Mouse (Mus musculus) left cerebral cortex, postnatal 25 days (tissue): ENCODE results near the gene Prune2. TPM values are rescaled to one million over a fixed set of nuclear protein-coding genes. Genes with fewer than 3 reads are reported as not detected.

Experiments
- DNase-seq, 2 experiments: peaks; one replicate each; pipeline ENCODE4 v3.0.0; 2022; ENCODE audit warnings: low spot score in 2 of 2, mixed read lengths in 1 of 2
- intact Hi-C: fragments of 180-260 bp; cut with DNase I; formaldehyde crosslinking; loops from one replicate; pipeline ENCODE4 v1.15.1; 2025
- total RNA-seq, 2 experiments: library from RNA; stranded (reverse); gene quantifications; 2 replicates each; pipeline ENCODE4 v1.2.3; 2021

The Prune2 gene
- total RNA-seq, result 10 to 100 TPM; 64.5 to 66.3 TPM

GRCm38 (mm10) chr19:16955613-16956271 is at the start of gene Prune2:
Gene Prune2 (plus strand): TSS chr19:16956118.
- peak; percentile 30 to 34 for DNase-seq
- intact Hi-C loops, result no loop called here

- intact Hi-C loops, result no loop called here
- DNase-seq, result no peak
Measured at GRCm38 (mm10) chr19:16911507-16911906, 44.4 kb upstream of the Prune2 start.

DNA sequence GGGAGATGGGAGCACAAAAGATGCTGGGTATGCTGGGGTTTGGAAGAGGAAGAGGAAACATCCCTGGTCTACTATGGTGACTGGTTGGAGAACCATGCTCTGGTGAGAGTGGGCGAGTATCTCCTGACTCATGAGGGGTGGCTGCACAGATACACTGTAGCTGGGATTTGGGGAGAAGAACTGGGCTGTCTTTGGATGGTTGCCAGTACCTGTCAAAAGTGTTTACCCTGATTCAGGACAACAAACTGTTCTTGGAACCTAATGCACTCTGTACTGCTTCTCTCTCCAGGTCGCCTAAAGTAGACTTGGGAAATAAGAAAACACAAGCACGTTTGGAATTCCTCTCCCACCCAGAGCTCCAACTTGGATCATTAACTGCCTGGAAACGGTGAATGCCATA is 31.4 kb upstream of the Prune2 start:
- intact Hi-C loops, result no loop called here
- DNase-seq, result no peak

DNA sequence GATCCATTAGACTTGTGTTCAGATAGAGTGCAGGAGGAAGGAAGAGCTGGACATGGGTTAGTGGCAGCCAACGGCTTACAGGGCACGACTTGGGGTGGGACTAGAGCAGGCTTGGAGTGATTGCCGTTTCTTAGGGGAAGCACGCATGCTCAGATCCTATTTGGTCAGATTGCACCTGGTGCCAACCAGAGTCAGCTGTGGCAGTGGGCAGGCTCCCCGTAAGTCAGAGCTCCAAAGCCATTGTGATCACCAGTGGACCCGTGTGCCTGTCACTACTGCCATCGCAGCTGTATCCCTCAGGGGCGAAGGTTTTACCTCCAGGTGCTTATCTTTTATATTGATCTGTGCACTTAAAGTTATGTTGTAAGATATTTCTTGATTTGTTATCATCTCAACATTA is 21.3 kb upstream of the Prune2 start:
- intact Hi-C loops, result no loop called here
- no peak for DNase-seq

GRCm38 (mm10) chr19:16948794-16949313 is 7.1 kb upstream of the Prune2 start:
- intact Hi-C loops, result no loop called here
- DNase-seq, result no peak

DNA sequence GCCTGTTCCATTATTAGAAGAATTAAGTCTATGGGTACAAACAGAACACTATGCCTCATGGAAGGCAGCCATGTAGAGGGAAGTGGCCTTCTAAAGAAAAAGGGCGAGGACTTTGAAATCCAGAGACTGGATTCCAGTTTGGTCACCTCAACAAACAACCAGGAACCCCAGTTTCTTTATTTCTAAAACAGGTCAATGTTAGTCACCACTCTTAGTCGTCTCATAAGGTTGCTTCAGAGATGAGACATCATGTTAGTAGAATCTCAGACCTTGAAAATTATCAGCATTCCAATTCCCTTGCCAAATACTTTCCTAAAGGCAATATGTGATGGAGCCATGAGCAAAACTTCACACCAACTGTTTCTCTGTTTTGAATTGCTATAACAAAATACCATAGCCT is 6.6 kb upstream of the Prune2 start:
- intact Hi-C loops, result no loop called here
- no peak for DNase-seq

GRCm38 (mm10) chr19:16950051-16950450 is 5.9 kb upstream of the Prune2 start:
- intact Hi-C loops, result no loop called here
- no peak for DNase-seq

DNA sequence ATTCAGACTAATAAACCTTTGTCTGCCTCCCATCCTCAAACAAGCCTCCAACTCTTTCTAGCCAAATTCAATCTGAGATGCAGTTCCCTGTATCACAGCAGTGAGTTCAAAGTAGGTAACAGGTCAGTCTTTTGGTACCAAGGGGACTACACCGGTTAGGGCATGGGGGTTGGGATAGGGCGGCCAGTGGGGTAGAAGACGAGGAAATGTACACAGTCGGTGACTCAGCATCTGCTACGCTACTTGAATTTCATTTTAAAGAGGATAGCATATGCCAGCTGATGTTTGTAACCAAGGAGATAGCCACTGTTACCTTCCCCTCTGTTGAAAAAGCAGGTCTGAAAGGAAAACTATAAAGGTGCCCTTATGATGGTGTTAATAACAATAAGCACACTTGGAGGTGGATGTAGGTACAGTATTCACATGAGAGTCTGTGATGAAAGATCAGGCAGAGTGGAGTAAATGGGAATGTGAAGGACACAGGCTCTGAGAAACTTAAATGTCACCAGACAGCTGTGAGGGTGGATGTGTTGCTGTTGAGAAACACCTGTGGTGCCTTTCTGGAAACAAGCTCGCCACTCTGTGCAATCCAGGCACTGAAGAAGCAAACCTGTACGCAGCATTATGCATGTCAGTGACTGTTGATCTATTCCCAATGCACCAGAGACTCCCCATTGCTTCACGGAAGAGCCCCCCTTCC is 5.1 kb upstream of the Prune2 start:
- intact Hi-C loops, result no loop called here
- DNase-seq, result no peak

DNA sequence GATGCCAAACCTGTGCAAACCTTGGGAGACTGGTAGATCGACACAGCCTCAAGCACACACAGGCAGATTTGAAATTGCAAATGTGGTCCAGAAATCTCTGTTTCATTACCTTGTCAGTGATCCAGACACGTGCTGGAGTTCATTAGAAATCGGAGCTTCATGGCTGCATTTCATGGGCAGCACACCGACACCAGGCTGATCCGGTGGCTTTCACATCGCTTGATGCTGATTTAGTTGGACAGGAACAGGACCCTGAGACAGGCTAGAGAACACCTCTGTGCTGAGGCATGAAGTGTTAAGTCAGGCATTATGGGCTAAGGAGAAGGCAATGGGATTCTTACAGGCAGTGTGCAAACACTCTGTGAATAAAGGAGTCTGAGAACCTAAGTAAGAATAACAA is 1.2 kb upstream of the Prune2 start:
- DNase-seq, result no peak
- intact Hi-C loops, result no loop called here

DNA sequence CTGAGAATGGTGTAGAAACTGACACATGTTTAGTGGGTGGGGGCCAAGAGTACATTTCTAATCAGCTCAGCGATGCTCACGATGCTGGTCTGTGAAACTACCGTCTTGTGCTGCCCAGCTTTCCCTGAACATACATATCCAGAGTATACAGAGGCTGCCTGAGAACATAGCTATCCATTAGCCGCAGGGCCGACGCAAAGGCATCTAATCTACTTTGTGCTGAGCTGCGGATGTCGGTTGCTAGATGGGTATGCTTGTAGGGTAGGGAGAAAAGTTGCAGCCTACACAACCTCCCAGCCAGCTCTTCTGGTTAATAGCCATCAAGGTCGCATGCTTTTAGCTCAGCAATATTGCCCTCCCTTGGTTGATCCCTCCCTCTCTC is 696 bp upstream of the Prune2 start:
- DNase-seq, result no peak
- intact Hi-C loops, result no loop called here

DNA sequence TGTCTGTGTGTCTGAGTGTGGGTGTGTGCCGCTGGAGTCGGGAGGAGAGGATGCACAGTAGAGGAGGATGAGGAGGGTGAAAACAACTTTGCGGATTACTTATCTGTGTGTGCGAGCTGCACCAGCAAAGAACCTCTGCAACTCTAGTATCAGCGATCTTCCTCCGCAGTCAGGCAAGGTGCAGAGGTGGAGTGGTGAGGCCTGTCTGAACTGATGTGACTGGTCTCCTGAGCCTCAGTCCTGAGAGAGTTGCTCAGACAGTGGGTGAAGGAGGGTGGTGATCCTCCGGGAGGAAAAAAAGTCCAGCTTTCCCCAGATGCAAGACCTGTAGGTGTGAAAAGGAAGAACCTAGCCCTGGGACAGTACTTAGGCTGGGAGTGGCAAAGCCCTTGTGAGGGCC is 401 bp downstream of the Prune2 start:
- no peak for DNase-seq
- intact Hi-C loops, result no loop called here

DNA sequence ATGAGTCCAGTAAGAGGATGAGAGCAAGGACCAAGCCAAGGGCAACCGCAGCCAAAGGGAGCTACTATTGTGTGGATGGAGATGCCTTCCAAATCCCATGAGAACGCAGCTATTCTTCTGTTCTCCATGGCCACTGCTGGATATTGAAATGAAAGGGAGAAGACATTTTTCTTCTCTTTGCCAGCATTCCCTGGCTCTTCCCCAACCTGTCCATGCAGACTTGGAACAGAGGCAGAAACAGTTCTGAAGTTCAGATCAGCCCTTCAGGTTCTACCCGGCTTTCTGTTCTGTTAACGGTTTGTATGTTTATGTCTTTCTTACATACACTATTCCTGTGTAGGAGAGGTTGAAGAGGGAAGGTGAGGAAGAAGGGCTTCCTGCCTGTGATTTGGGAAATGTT is 3.1 kb downstream of the Prune2 start:
- DNase-seq, result no peak
- intact Hi-C loops, result no loop called here

- no peak for DNase-seq
- intact Hi-C loops, result no loop called here
Measured at GRCm38 (mm10) chr19:16959551-16959950, 3.6 kb downstream of the Prune2 start.

- DNase-seq, result no peak
- intact Hi-C loops, result no loop called here
Measured at GRCm38 (mm10) chr19:16961036-16961435, 5.1 kb downstream of the Prune2 start.

DNA sequence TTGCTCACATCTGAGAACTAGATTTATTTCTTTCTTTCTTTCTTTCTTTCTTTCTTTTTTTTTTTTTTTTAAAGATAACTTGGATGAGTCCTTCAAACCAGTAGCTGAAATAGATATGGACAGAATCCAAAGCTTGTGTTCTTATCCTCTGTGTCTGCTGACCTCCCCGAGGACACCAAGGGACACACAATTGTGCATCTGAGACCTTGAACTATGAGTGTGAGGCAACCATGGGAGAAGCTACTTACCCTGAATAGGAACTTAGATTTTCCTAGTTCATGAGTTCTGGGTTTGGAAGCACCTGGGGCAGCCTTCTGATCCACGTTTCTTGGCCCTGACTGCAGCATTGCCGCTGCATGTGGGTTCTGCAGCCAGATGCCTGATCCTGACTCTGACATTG is 7.3 kb downstream of the Prune2 start:
- intact Hi-C loops, result no loop called here

GRCm38 (mm10) chr19:16968768-16969167 is 12.8 kb downstream of the Prune2 start:
- no peak for DNase-seq
- intact Hi-C loops, result no loop called here

More for the DNA sequence above, 7.3 kb downstream of the Prune2 start:
- no peak for DNase-seq

GRCm38 (mm10) chr19:16970612-16971011 is 14.7 kb downstream of the Prune2 start:
- DNase-seq, result no peak
- intact Hi-C loops, result no loop called here

GRCm38 (mm10) chr19:16978910-16979309 is 23.0 kb downstream of the Prune2 start:
- no peak for DNase-seq

DNA sequence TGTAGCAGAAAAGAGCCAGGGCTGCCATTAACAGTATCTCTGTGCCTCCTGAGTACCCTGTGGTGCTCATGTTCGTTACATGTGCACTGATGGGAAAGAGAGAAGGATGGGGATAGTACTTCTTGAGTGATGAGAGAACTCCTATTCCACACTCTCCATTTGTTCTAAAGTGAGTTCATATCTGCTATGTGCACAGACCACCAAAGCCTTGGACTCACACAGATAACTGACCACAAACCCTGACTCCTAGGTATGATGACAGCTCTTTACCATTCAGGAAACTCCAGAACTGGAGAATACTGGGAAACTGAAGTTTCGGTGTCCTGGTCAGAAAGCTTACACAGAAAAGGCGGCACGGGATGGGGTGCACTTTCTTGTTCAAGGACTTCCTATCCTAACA is 25.8 kb downstream of the Prune2 start:
- intact Hi-C loops, result no loop called here
- no peak for DNase-seq

More at GRCm38 (mm10) chr19:16978910-16979309, 23.0 kb downstream of the Prune2 start:
- intact Hi-C loops, result no loop called here

DNA sequence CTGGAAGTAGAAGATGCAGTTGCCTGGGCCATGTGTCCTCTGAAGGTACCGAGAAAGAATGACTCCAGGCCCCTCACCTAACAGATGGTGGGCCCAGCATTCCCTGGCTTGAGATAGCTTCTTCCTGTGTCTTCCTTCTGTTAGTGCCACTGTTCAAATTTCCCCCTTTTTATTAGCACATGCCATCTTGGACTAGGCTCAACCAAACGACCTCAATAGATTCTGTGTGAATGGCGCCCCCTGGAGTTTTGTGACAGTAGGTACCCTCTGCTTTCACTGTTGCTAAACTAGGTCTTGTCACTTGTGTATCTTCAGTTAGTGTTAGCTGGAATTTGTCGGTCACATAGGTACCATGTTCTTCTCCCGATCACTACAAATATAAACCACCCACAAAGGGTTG is 29.0 kb downstream of the Prune2 start:
- peak in 1 of 2 experiments; percentile 12 for DNase-seq
- intact Hi-C loops, result no loop called here

- intact Hi-C loops, result no loop called here
- no peak for DNase-seq
Measured at GRCm38 (mm10) chr19:16987984-16988383, 32.1 kb downstream of the Prune2 start.
